Mouse (Mus musculus): Measurements from ENCODE around the gene Onecut1. TPM values are rescaled to one million over a fixed set of nuclear protein-coding genes. Genes with fewer than 3 reads are reported as not detected.

The Onecut1 gene
- total RNA-seq, 2 experiments from 2014 or later: not detected

GRCm38 (mm10) chr9:74911430-74911829 lies 49.7 kb downstream of the Onecut1 start:
- no peak for DNase-seq

DNA sequence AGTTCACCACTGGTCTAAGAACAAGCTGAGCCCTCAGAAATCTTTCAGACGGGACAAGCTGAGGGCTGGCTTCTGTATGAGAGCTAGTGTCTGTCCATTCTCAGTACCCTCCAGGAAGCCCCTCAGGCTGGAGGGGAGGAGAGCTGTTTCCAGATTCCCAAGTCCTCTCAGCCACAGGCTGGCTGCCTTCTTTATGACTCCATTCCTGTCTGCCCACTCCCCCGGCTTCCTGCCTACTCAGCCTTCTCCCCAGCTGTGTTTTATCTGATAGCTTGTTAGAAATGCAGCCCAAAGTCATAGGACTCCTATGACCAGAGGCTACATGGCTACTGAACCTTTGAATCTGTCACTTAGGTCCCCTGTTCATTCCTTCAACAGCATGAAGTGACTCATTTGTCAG lies 50.2 kb downstream of the Onecut1 start:
- no peak for DNase-seq

GRCm38 (mm10) chr9:74912619-74913376 lies 51.1 kb downstream of the Onecut1 start:
- no peak for DNase-seq

GRCm38 (mm10) chr9:74915611-74916010 lies 53.9 kb downstream of the Onecut1 start:
- DNase-seq: no peak

GRCm38 (mm10) chr9:74920450-74920849 lies 58.7 kb downstream of the Onecut1 start:
- DNase-seq: no peak

DNA sequence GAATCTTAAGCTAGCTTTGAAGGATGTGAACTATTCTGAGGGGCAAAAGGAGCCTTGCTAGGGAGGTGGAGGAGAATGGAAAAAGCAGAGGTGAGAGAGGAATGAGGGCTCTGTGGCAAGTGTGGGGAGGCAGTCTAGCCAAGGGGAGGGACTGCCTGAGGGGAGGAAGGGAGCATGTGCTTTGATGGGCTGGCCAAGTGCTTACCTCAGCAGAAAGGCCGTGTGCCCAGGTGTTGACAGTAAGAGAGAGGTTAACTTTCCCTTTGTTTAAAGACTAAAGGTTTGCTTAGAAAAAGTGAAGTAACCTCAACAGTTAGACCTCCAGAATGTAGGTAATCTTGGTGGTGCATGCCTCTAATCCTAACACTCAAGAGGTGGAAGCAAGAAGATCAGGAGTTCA lies 59.7 kb downstream of the Onecut1 start:
- DNase-seq: no peak

DNA sequence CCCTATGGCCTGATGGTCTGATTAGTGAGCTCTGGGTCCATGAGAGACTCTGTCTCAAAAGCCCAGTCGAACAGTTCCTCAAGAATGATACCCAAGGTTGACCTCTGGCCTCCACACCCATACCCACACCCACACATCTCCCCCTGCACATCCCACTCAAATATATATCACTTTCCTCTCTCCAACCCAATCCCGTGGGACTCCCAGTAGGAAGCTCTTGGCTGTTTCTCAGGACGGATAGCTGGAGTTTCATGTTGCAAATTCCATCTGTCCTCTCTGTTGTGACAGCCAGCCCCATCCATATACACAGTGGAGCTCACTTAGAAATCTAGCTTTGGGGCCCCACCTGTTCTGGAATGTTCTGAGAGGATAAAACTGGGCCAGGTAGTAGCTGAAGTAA lies 61.2 kb downstream of the Onecut1 start:
- no peak for DNase-seq

- no peak for DNase-seq
These were observed 61.7 kb downstream of the Onecut1 start for GRCm38 (mm10) chr9:74923291-74923977.

DNA sequence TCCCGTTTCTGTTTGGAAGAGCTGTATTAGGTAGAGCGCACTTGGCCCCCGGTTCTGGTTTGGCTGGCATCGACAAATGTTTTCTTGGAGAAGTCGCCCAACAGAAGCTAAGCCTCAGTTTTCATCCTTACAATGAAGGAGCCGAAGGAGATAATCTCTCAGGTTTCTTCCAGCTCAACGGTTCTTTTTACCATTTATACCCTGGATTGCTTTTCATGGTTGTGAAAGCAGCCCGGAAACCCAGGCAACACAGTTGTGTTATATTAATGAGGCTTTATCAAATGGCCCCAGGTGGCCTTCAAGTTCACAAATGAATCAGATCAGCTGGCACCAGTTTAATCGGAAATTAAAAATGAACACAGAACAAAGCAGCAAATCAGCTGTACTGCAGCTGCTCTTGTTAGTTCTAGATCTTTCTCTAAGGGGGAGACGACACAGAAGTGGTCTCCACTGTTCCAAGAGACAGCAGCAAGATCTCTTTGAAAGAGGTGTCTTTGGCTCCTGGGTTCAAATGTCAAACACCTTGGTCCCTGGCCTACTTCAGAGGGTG lies 63.6 kb downstream of the Onecut1 start:
- DNase-seq: no peak

DNA sequence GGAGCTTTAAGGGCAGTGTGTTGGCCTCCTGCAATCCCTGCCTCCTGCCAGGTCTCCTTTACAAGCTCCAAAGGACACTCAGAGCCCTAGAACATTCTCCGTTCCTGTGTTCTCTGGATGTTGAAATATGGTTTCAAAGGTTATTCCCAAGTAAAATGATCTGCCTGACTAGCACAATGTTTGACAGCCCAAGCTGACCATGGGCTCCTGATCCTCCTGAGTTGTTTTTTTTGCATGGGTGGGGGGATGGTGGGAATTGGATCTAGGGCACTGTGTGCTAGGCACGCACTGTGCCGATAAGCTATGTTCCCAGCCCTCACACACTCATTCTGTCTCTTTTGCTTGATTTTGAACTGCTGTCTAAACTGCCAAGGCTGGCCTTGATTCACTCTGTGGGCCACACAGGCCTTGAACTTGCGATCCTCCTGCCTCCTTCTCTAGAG lies 68.3 kb downstream of the Onecut1 start:
- DNase-seq: no peak

DNA sequence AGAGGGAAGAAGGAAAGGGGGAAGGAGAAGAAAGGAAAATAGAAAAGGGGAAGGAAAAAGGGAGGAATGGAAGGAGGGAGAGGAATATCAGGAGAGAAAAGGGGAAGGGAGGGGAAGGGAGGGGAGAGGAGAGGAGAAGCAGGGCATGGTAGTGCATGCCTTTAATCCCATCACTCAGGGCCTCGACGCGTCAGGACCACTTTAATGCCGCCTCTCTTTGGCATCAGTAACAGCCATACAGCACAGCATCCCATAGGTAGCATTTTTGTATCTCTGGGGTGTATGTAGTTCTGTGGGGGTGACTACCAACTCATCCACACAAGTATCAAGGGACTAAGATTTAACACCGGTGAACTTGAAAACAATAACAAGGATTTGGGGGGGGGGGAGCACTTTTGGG lies 68.9 kb downstream of the Onecut1 start:
- DNase-seq: no peak

- no peak for DNase-seq
These were observed 73.6 kb downstream of the Onecut1 start for GRCm38 (mm10) chr9:74935289-74935688.

- no peak for DNase-seq
These were observed 76.0 kb downstream of the Onecut1 start for GRCm38 (mm10) chr9:74937761-74938160.

- DNase-seq: peak; percentile 40 to 49
These were observed 77.2 kb downstream of the Onecut1 start for GRCm38 (mm10) chr9:74938670-74939534.

Other genes starting within 250 kb of the Onecut1 start
- 10 to 100 TPM; 17.8 to 34.7 TPM for gene Fam214a, start 91.0 kb downstream of the Onecut1 start, total RNA-seq (2021)
- 100 to 1,000 TPM; 180 to 203 TPM for gene Arpp19, start 175.7 kb downstream of the Onecut1 start, total RNA-seq (2021)
- 10 to 100 TPM in 1 of 2 experiments, 1 to 10 TPM in 1; 8.7 to 12.2 TPM for gene Myo5a, start 209.1 kb downstream of the Onecut1 start, total RNA-seq (2021)

All from heart, adult 18-20 months (tissue).